Mouse (Mus musculus): ENCODE data around the gene Denr.

DNA sequence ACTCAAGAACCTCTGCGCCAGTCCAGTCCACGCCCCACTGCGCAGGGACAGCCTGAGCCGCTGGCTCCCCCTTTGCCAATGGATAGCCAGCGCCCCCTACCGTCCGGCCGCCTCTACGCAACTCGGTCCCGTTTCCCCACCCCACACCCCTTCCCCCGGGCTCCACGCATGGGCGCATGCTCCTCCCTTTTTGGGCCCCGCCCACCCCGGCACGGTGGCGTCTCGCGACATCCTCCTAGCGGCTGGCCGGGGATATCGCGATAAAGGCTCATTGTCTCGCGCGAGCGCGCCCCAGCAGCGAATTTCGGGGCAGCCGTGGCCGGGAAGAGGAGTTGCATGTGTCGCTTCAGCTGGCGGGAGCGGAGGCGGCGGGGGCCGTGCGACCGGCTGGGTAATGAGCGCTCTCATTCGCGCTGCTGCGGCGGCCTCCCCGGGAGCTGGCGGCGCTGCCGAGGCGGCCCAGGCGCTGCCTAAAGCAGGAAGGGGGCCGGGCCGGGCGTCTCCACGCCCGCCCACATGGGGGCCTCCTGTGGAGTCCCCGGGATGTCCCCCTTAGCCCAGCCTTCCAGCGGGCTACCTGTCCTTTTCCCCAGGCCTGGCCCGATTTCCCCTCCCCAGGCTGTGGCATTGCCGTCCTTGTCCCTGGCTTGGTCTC, at the start of gene Denr:
- TF ChIP-seq CTCF (conservative IDR thresholded peaks at IDR 0.05; ENCODE audit: insufficient read depth, insufficient read length, low read depth, low read length), result peak; percentile 86
- peak; percentile 60 for TF ChIP-seq POLR2A (IDR thresholded peaks at IDR 0.05; ENCODE audit: low read depth, low read length)
